Mouse (Mus musculus) small intestine, adult 2 months (tissue): ENCODE data around the gene Usp43.

ENCODE experiments used
- CTCF ChIP-seq: fragments of 200-500 bp; IDR thresholded peaks from 2 replicates; pipeline ENCODE4 v1.5.1; 2012; ENCODE audit warnings: low read depth, mild to moderate bottlenecking, control low read depth, inconsistent platforms, low read length, moderate library complexity, mixed read lengths; ENCODE audit not compliant: insufficient replicate concordance, insufficient read length; ENCODE audit errors: extremely low read depth
- POLR2A ChIP-seq: fragments of 200-500 bp; IDR thresholded peaks from 2 replicates; pipeline ENCODE4 v1.6.1; 2012; ENCODE audit warnings: low read depth, mild to moderate bottlenecking, control low read depth, inconsistent platforms, low read length, moderate library complexity

DNA sequence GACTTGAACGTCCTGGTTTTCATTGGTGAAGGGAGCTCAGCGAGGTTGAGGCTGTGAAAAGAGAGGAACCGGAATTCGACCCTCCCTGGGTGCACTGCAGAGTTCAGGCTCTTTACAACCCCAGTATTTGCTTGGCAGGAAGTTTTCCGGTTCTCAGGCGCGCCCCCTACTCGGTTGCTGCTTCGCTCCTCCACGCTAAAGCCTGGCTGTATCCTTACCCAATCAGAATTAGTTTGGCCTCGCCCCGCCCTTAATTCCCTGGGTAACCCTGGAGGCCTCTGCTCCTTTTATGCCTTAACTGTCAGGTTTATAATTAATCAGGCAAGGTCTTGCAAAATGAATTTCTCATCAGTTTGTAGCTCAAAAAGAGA is 787 bp upstream of the Usp43 start:
- TF ChIP-seq CTCF, result 0 out of 2 replicates have a peak, but pooled peaks have one; percentile 10
- no peak for TF ChIP-seq POLR2A
